Mouse (Mus musculus) spleen, adult 2 months (tissue): ENCODE results near the gene Epha4.

Experiments used
- CTCF ChIP-seq: fragments of 200-500 bp; IDR thresholded peaks from 2 replicates; pipeline ENCODE4 v1.5.1; 2011; ENCODE audit warnings: mild to moderate bottlenecking, inconsistent platforms; ENCODE audit not compliant: insufficient read depth, insufficient read length, insufficient replicate concordance; ENCODE audit errors: extremely low read depth
- POLR2A ChIP-seq: fragments of 200-500 bp; IDR thresholded peaks from 2 replicates; pipeline ENCODE4 v1.6.1; 2011; ENCODE audit warnings: low read depth, low read length, inconsistent platforms

GRCm38 (mm10) chr1:77505263-77505662 is 9.6 kb downstream of the Epha4 start:
- TF ChIP-seq CTCF (no peak), POLR2A (no peak)
